Mouse (Mus musculus) ES-Bruce4 (cell line): ENCODE data around the gene Fndc10.

Experiments
- CTCF ChIP-seq: IDR thresholded peaks from one replicate; pipeline ENCODE4 v1.8.1; 2011; ENCODE audit warnings: low read depth, low read length
- EP300 ChIP-seq: IDR thresholded peaks from 2 replicates; pipeline ENCODE4 v1.6.1; 2011; ENCODE audit warnings: low read depth, low read length; ENCODE audit not compliant: insufficient read depth
- POLR2A ChIP-seq: IDR thresholded peaks from one replicate; pipeline ENCODE4 v1.8.1; 2011; ENCODE audit warnings: low read length; ENCODE audit not compliant: insufficient read depth

GRCm38 (mm10) chr4:155708582-155708981 is 14.4 kb downstream of the Fndc10 start:
- TF ChIP-seq CTCF = no peak
- TF ChIP-seq POLR2A = no peak
- TF ChIP-seq EP300 = no peak
